Comparison of ENCODE assay signal across 11 mouse cellular contexts in the genomic region with DNA sequence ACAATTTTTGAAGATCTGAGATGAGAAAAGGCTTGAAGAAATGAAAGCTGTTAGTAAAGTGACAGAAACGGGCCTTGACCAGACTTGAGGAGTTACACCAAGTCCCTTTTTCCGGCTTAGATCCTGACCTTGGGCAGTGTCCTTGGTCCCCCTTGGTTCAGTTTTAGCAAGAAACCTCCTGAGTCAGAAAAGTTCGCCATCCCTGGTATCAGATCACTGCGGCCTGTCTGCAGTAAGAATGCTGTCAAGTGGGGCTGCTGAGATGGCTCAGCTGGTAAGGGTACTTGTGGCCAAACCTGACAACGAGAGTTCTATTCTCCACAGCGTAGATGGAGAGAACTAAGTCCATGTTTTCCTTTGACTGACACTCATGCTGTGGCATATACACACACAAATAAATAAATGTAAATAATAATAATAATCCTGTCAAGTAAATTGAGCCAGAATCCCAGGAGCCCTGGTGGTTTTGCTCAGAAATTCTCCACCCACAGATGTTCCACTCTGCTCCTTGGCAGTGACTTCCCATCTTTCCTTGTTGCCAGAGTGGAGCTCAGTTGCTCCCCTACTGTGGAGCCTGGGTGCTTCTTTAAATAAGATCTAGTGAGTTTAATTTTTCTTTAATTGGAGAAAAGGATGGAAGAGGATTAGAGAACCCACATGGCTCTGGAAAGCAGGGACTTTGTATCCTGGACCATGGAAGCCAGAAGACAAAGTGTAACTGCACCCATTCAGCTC. TPM values are rescaled to one million over a fixed set of nuclear protein-coding genes. Genes with fewer than 3 reads are reported as not detected.
A peak's percentile ranks its signal among the peaks of the same experiment; 100 is the strongest.
DNase-seq lines count a peak whose midpoint lies in the region; ATAC-seq and TF ChIP-seq lines count a peak whose summit lies in the region.
"Had no signal": no experiment of that assay in that cellular context is flagged by ENCODE, and none has a peak within 500 bp of the region (broad histone marks: within the 10 kb centered on the region; RNA-seq: fewer than 3 reads in every experiment).

No protein-coding gene starts in this region.

- H3K36me3 ChIP-seq in liver, embryonic 11.5 days (ENCODE audit: control insufficient read depth, insufficient read depth, low read length) = no peaks in the 10 kb centered on the region
- peaks cover 5% of the 10 kb centered on the region; the same call in 1 of the 2 replicates for H3K36me3 ChIP-seq in forebrain, embryonic 10.5 days (replicated peaks)
- H3K36me3 ChIP-seq in limb, embryonic 11.5 days (ENCODE audit: control insufficient read depth, insufficient read depth, low read length) = no peaks in the 10 kb centered on the region

- 73% methylated on average over 6 of the region's 6 CpGs for WGBS in liver, embryonic 11.5 days
- 75% methylated on average over 6 of the region's 6 CpGs for WGBS in forebrain, embryonic 10.5 days
- 78% methylated on average over 6 of the region's 6 CpGs for WGBS in limb, embryonic 11.5 days
- 53% methylated on average over 6 of the region's 6 CpGs for WGBS in olfactory bulb, adult 2 months

- H3K4me3 ChIP-seq in liver, embryonic 11.5 days (ENCODE audit: low read depth, low read length) = peak overlapping the region; percentile 81
- H3K4me3 ChIP-seq in forebrain, embryonic 10.5 days = peak overlapping the region; percentile 80
- H3K4me3 ChIP-seq in limb, embryonic 11.5 days (ENCODE audit: low read depth, low read length) = no peak overlapping the region
- H3K4me3 ChIP-seq in olfactory bulb, adult 2 months (ENCODE audit: insufficient read depth, low read depth, low read length) = no peak overlapping the region

- no peak overlapping the region for H3K9ac ChIP-seq in liver, embryonic 11.5 days (ENCODE audit: low read depth, low read length)
- no peak overlapping the region; the same call in 1 of the 2 replicates for H3K9ac ChIP-seq in limb, embryonic 11.5 days (ENCODE audit: low read length)

- no peak for TF ChIP-seq CTCF in olfactory bulb, adult 2 months (IDR thresholded peaks at IDR 0.05; ENCODE audit: insufficient read depth, low read depth, low read length)

- H3K9me3 ChIP-seq in liver, embryonic 11.5 days (ENCODE audit: control insufficient read depth, low read length) = no peaks in the 10 kb centered on the region
- no peaks in the 10 kb centered on the region for H3K9me3 ChIP-seq in forebrain, embryonic 10.5 days
- H3K9me3 ChIP-seq in limb, embryonic 11.5 days (ENCODE audit: control insufficient read depth, low read length) = no peaks in the 10 kb centered on the region

- TF ChIP-seq POLR2A in olfactory bulb, adult 2 months (IDR thresholded peaks at IDR 0.05; ENCODE audit: insufficient read depth, low read depth, low read length) = no peak

- ATAC-seq in liver, embryonic 11.5 days (replicated peaks; ENCODE audit: low FRiP score) = no peak
- no peak for ATAC-seq in limb, embryonic 11.5 days (ENCODE audit: insufficient number of reproducible peaks, low FRiP score, low TSS enrichment, low read depth)
- no peak for ATAC-seq in granulocyte monocyte progenitor cell, adult 5-6 weeks (replicated peaks; ENCODE audit: poor library complexity, severe bottlenecking)
- no peak for ATAC-seq in cerebellum, adult (ENCODE audit: insufficient number of reproducible peaks, low FRiP score, low TSS enrichment)

- H3K4me2 ChIP-seq in liver, embryonic 11.5 days = peak overlapping the region; percentile 98
- peak overlapping the region; percentile 93; the same call in 1 of the 2 replicates for H3K4me2 ChIP-seq in limb, embryonic 11.5 days (ENCODE audit: low read depth, severe bottlenecking)

- no peak for DNase-seq in liver, embryonic 11.5 days (ENCODE audit: low spot score)
- DNase-seq in liver = no peak
- no peak for DNase-seq in forebrain, embryonic 10.5 days (ENCODE audit: extremely low spot score, low spot score)
- no peak for DNase-seq in limb, embryonic 11.5 days (ENCODE audit: low spot score)
- DNase-seq in right cerebral cortex, postnatal 14 days = no peak

- H3K4me1 ChIP-seq in liver, embryonic 11.5 days (replicated peaks; ENCODE audit: control insufficient read depth, insufficient read depth, low read length) = peaks cover 20% of the 10 kb centered on the region
- H3K4me1 ChIP-seq in forebrain, embryonic 10.5 days = peaks cover 49% of the 10 kb centered on the region
- H3K4me1 ChIP-seq in limb, embryonic 11.5 days (ENCODE audit: control insufficient read depth, insufficient read depth, low read length) = peaks cover 9% of the 10 kb centered on the region
- peaks cover 30% of the 10 kb centered on the region for H3K4me1 ChIP-seq in olfactory bulb, adult 2 months (ENCODE audit: control insufficient read depth, insufficient read depth, low read length)

- no peaks in the 10 kb centered on the region for H3K27me3 ChIP-seq in liver, embryonic 11.5 days (replicated peaks; ENCODE audit: control insufficient read depth, insufficient read depth, low read length)
- H3K27me3 ChIP-seq in forebrain, embryonic 10.5 days (ENCODE audit: poor library complexity, severe bottlenecking) = peaks cover 33% of the 10 kb centered on the region
- H3K27me3 ChIP-seq in limb, embryonic 11.5 days (ENCODE audit: control insufficient read depth, insufficient read depth, low read length) = no peaks in the 10 kb centered on the region

- H3K27ac ChIP-seq in liver, embryonic 11.5 days (ENCODE audit: low read depth, low read length) = no peak overlapping the region
- H3K27ac ChIP-seq in forebrain, embryonic 10.5 days = no peak overlapping the region
- H3K27ac ChIP-seq in limb, embryonic 11.5 days (replicated peaks; ENCODE audit: low read depth, low read length) = no peak overlapping the region
- H3K27ac ChIP-seq in olfactory bulb, adult 2 months (ENCODE audit: insufficient read depth, low read depth, low read length) = peak overlapping the region; percentile 94; the same call in 1 of the 2 replicates

RNA-seq across cellular contexts. Expression of a gene that starts 1.3 kb away (rescaled TPM):
- polyA plus RNA-seq in liver, embryonic 11.5 days (2014; fragmentation: Nextera tagmentation; extraction: Ambion mirVana) = 5.8 and 7.3 TPM in 2 replicates
- polyA plus RNA-seq in forebrain, embryonic 10.5 days (2016; fragmentation: Nextera tagmentation; extraction: Ambion mirVana) = 16.5 and 18.5 TPM in 2 replicates
- 7.4 and 7.7 TPM in 2 replicates for polyA plus RNA-seq in limb, embryonic 11.5 days (2014; fragmentation: Nextera tagmentation; extraction: Ambion mirVana)
- polyA plus RNA-seq in olfactory bulb, adult 2 months (2012; ENCODE audit: insufficient read depth, insufficient read length, low replicate concordance, missing spikeins) = not detected in 2 replicates
- total RNA-seq in granulocyte monocyte progenitor cell, adult 5-6 weeks (2014; fragmentation: Nextera tagmentation) = 19.1 and 26.0 TPM in 2 replicates
- total RNA-seq in granulocyte monocyte progenitor cell, adult 5-6 weeks (2017) = 13.0 and 16.4 TPM in 2 replicates

RNA-seq across cellular contexts. Expression of a gene that starts 37.4 kb away (rescaled TPM):
- polyA plus RNA-seq in liver, embryonic 11.5 days (2014; fragmentation: Nextera tagmentation; extraction: Ambion mirVana) = 18.3 and 18.4 TPM in 2 replicates
- 33.8 and 36.5 TPM in 2 replicates for polyA plus RNA-seq in forebrain, embryonic 10.5 days (2016; fragmentation: Nextera tagmentation; extraction: Ambion mirVana)
- 33.9 and 36.2 TPM in 2 replicates for polyA plus RNA-seq in limb, embryonic 11.5 days (2014; fragmentation: Nextera tagmentation; extraction: Ambion mirVana)
- not detected in 2 replicates for polyA plus RNA-seq in olfactory bulb, adult 2 months (2012; ENCODE audit: insufficient read depth, insufficient read length, low replicate concordance, missing spikeins)
- total RNA-seq in granulocyte monocyte progenitor cell, adult 5-6 weeks (2014; fragmentation: Nextera tagmentation) = 11.0 and 11.1 TPM in 2 replicates
- total RNA-seq in granulocyte monocyte progenitor cell, adult 5-6 weeks (2017) = 9.3 and 15.6 TPM in 2 replicates

RNA-seq across cellular contexts. Expression of a gene that starts 37.5 kb away (rescaled TPM):
- 12.6 and 14.0 TPM in 2 replicates for polyA plus RNA-seq in liver, embryonic 11.5 days (2014; fragmentation: Nextera tagmentation; extraction: Ambion mirVana)
- 12.0 and 14.2 TPM in 2 replicates for polyA plus RNA-seq in forebrain, embryonic 10.5 days (2016; fragmentation: Nextera tagmentation; extraction: Ambion mirVana)
- polyA plus RNA-seq in limb, embryonic 11.5 days (2014; fragmentation: Nextera tagmentation; extraction: Ambion mirVana) = 9.7 and 10.7 TPM in 2 replicates
- not detected in 2 replicates for polyA plus RNA-seq in olfactory bulb, adult 2 months (2012; ENCODE audit: insufficient read depth, insufficient read length, low replicate concordance, missing spikeins)
- total RNA-seq in granulocyte monocyte progenitor cell, adult 5-6 weeks (2014; fragmentation: Nextera tagmentation) = 6.5 and 8.7 TPM in 2 replicates
- 8.0 and 9.3 TPM in 2 replicates for total RNA-seq in granulocyte monocyte progenitor cell, adult 5-6 weeks (2017)

RNA-seq across cellular contexts. Expression of a gene that starts 51.5 kb away (rescaled TPM):
- not detected in 2 replicates for polyA plus RNA-seq in liver, embryonic 11.5 days (2014; fragmentation: Nextera tagmentation; extraction: Ambion mirVana)
- polyA plus RNA-seq in forebrain, embryonic 10.5 days (2016; fragmentation: Nextera tagmentation; extraction: Ambion mirVana) = not detected in 2 replicates
- polyA plus RNA-seq in limb, embryonic 11.5 days (2014; fragmentation: Nextera tagmentation; extraction: Ambion mirVana) = 0.40 TPM in 1 of 2 replicates, not detected in the other
- polyA plus RNA-seq in olfactory bulb, adult 2 months (2012; ENCODE audit: insufficient read depth, insufficient read length, low replicate concordance, missing spikeins) = not detected in 2 replicates
- total RNA-seq in granulocyte monocyte progenitor cell, adult 5-6 weeks (2014; fragmentation: Nextera tagmentation) = not detected in 2 replicates
- total RNA-seq in granulocyte monocyte progenitor cell, adult 5-6 weeks (2017) = not detected in 2 replicates
- total RNA-seq: liver, adult 2 months had no signal
- polyA plus RNA-seq: frontal cortex, adult 2 months; liver, adult 2 months; urinary bladder, adult 2 months had no signal

RNA-seq across cellular contexts. Expression of a gene that starts 51.5 kb away (rescaled TPM):
- polyA plus RNA-seq in liver, embryonic 11.5 days (2014; fragmentation: Nextera tagmentation; extraction: Ambion mirVana) = 31.0 and 36.8 TPM in 2 replicates
- 47.9 and 52.4 TPM in 2 replicates for polyA plus RNA-seq in forebrain, embryonic 10.5 days (2016; fragmentation: Nextera tagmentation; extraction: Ambion mirVana)
- 43.7 and 43.9 TPM in 2 replicates for polyA plus RNA-seq in limb, embryonic 11.5 days (2014; fragmentation: Nextera tagmentation; extraction: Ambion mirVana)
- not detected in 2 replicates for polyA plus RNA-seq in olfactory bulb, adult 2 months (2012; ENCODE audit: insufficient read depth, insufficient read length, low replicate concordance, missing spikeins)
- 16.5 and 19.2 TPM in 2 replicates for total RNA-seq in granulocyte monocyte progenitor cell, adult 5-6 weeks (2014; fragmentation: Nextera tagmentation)
- 12.9 and 22.2 TPM in 2 replicates for total RNA-seq in granulocyte monocyte progenitor cell, adult 5-6 weeks (2017)

Comparison
In these comparisons a context has a peak if more than half of its experiments do, and no peak if none do; other contexts are left out.
1. H3K4me3 ChIP-seq: peak in liver, embryonic 11.5 days (single experiment) and forebrain, embryonic 10.5 days (single experiment); none in limb, embryonic 11.5 days (single experiment) and olfactory bulb, adult 2 months (single experiment).